Mouse (Mus musculus) Patski (cell line): ENCODE results near the gene Adgre5. TPM values are rescaled to one million over a fixed set of nuclear protein-coding genes. Genes with fewer than 3 reads are reported as not detected.
A peak's percentile ranks its signal among the peaks of the same experiment; 100 is the strongest.

ENCODE experiments used
- ATAC-seq: fragments of 100-300 bp; one replicate; pipeline ENCODE4 v1.8.0; 2021
- CTCF ChIA-PET: fragments of 350-600 bp; sonication (Branson Sonifier 250); formaldehyde crosslinking; loops from one replicate; lab custom pipeline; 2022; ENCODE audit warnings: inconsistent platforms; lab: Charles Lee
- POLR2A ChIA-PET: fragments of 350-600 bp; sonication (Branson Sonifier 250); formaldehyde crosslinking; loops from one replicate; lab custom pipeline; 2022; ENCODE audit warnings: antibody characterized with exemption, inconsistent platforms; lab: Charles Lee
- DNase-seq: peaks from one replicate; pipeline ENCODE4 v3.0.0-alpha.2; 2011; ENCODE audit warnings: low read depth, low spot score
- H3K27me3 ChIP-seq: fragments of 371-371 bp; one replicate; pipeline ENCODE4 v1.5.1; 2021
- CTCF ChIP-seq: fragments of 100-300 bp; IDR thresholded peaks from one replicate; pipeline ENCODE4 v1.5.1; 2021
- in situ Hi-C: fragments of 300-500 bp; cut with MboI; formaldehyde crosslinking; loops from 3 replicates; pipeline ENCODE4 v1.11.1; 2018; ENCODE audit warnings: low pct_unique_long_range_greater_than_20kb, mixed read lengths
- polyA plus RNA-seq: library from polyadenylated mRNA; unstranded; gene quantifications from one replicate; pipeline ENCODE4 v1.2.3, GENCODE M21; 2021

The Adgre5 gene
- polyA plus RNA-seq, 1 experiment from 2014 or later = 77.0 TPM

- no peak for TF ChIP-seq CTCF
- DNase-seq = no peak
- H3K27me3 ChIP-seq = no peaks in the 10 kb centered on the region
- POLR2A ChIA-PET = no interaction called here
- in situ Hi-C loops = no loop called here
- no peak for ATAC-seq
- CTCF ChIA-PET = no interaction called here
These were observed 16.0 kb upstream of the Adgre5 start for GRCm38 (mm10) chr8:83757084-83757607.

- in situ Hi-C loops = no loop called here
- CTCF ChIA-PET = interaction anchor here (1.4 kb wide), 1 partner anchor 13 kb away, joined by 3 read pairs; no protein-coding TSS in a partner anchor
These were observed 15.1 kb upstream of the Adgre5 start for GRCm38 (mm10) chr8:83756273-83756672.

DNA sequence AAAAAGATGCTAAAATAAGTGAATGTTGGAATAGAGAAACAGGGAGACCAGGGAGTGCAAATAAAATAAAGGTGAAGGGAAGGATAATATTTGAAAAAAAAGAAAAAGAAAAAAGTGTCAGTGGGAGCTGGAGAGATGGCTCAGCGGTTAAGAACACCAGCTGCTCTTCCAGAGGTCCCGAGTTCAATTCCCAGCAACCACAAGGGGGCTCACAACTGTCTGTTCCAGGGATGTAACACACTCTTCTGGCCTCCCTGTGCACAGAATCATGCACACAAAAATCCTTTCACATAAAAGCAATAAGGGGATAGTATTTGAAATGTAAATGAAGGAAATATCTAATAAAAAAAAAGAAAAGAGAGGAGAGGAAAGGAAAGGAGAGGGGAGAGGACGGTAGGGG lies 13.0 kb upstream of the Adgre5 start:
- ATAC-seq (no peak), DNase-seq (no peak)
- POLR2A ChIA-PET = interaction anchor here (0.6 kb wide), 1 partner anchor 123 kb away, joined by 4 read pairs; no protein-coding TSS in a partner anchor
- in situ Hi-C loops = no loop called here
- CTCF ChIA-PET = no interaction called here
- no peak for TF ChIP-seq CTCF
- H3K27me3 ChIP-seq = no peaks in the 10 kb centered on the region

More at GRCm38 (mm10) chr8:83756273-83756672, 15.1 kb upstream of the Adgre5 start:
- DNase-seq = no peak
- POLR2A ChIA-PET = no interaction called here
- TF ChIP-seq CTCF = peak; percentile 72
- no peak for ATAC-seq
- H3K27me3 ChIP-seq = no peaks in the 10 kb centered on the region

GRCm38 (mm10) chr8:83749265-83749664 lies 8.1 kb upstream of the Adgre5 start:
- H3K27me3 ChIP-seq = no peaks in the 10 kb centered on the region
- POLR2A ChIA-PET = no interaction called here
- in situ Hi-C loops = no loop called here
- ATAC-seq (no peak), DNase-seq (no peak)
- no peak for TF ChIP-seq CTCF
- CTCF ChIA-PET = no interaction called here

GRCm38 (mm10) chr8:83748708-83749107 lies 7.6 kb upstream of the Adgre5 start:
- CTCF ChIA-PET = no interaction called here
- DNase-seq = no peak
- in situ Hi-C loops = no loop called here

GRCm38 (mm10) chr8:83747661-83748346 lies 6.7 kb upstream of the Adgre5 start:
- CTCF ChIA-PET = no interaction called here
- DNase-seq (no peak), ATAC-seq (no peak)
- POLR2A ChIA-PET = no interaction called here
- in situ Hi-C loops = no loop called here
- no peak for TF ChIP-seq CTCF
- H3K27me3 ChIP-seq = no peaks in the 10 kb centered on the region

More at GRCm38 (mm10) chr8:83748708-83749107, 7.6 kb upstream of the Adgre5 start:
- H3K27me3 ChIP-seq = no peaks in the 10 kb centered on the region
- no peak for ATAC-seq
- TF ChIP-seq CTCF = no peak
- POLR2A ChIA-PET = no interaction called here

DNA sequence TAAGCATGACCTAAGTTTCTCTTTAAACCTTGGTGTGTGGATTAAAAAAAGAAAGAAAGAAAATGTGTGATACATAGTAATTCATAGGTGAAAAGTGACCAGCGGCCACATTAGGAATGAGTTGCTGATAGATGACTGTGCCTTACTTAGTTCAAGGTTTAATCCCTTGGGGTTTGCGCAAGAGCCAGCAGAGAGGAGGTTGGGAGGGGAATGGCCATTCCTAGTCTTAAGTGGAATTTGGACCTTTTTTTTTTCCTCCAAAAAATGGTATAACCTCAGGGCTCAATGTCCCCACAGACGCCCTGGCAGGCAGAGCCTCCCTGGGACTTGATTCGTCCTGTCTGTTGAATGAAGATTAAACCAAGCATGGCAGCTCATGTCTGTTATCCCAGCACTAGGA lies 2.9 kb upstream of the Adgre5 start:
- in situ Hi-C loops = no loop called here
- ATAC-seq (peak; percentile 38), DNase-seq (peak; percentile 65)
- H3K27me3 ChIP-seq = no peaks in the 10 kb centered on the region
- TF ChIP-seq CTCF = no peak
- ChIA-PET CTCF (no interaction called here), POLR2A (interaction anchor here (0.6 kb wide), 2 partner anchors 15 to 426 kb away, joined by 4 to 10 read pairs; no protein-coding TSS in a partner anchor)

- ChIA-PET POLR2A (no interaction called here), CTCF (no interaction called here)
- no peaks in the 10 kb centered on the region for H3K27me3 ChIP-seq
- TF ChIP-seq CTCF = no peak
- ATAC-seq = no peak
- in situ Hi-C loops = no loop called here
- no peak for DNase-seq
These were observed 1.8 kb upstream of the Adgre5 start for GRCm38 (mm10) chr8:83742968-83743367.

DNA sequence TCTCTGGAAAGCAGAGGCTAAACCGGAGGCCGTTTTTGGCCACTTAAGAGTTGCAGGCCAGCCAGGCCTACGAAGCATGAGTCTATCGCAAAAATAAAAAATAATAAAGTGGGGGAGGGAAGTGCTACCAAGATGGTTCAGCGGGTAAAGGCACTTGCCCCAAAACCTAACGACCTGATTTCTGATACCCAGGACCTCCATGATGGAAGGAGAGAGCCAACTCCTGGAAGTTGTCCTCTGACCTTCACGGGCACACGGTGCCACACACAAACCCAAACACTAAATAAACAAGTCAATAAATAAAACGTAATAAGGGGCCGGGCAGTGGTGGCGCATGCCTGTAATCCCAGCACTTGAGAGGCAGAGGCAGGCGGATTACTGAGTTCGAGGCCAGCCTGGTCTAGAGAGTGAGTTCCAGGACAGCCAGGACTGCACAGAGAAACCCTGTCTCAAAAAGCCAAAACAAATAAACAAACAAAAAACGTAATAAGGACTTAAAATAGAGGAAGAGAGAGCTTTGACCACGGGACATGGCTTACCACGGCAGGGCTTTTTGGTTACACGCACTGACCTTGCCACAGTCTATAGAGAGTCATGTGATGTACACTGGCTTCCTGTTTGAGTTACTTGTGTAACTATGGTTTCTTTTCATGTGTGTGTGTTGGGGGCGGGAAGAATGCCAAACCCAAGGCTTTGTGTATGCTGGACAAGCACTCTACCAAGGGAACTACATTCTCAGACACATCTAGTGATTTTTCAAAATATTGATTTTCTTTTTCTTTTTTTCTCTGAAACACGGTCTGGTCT lies 926 bp upstream of the Adgre5 start:
- H3K27me3 ChIP-seq = no peaks in the 10 kb centered on the region
- CTCF ChIA-PET = interaction anchor here (1.1 to 1.5 kb wide), 2 partner anchors 14 to 41 kb away, joined by 3 to 4 read pairs; no protein-coding TSS in a partner anchor
- no peak for DNase-seq
- ATAC-seq = no peak
- TF ChIP-seq CTCF = no peak
- in situ Hi-C loops = no loop called here
- POLR2A ChIA-PET = no interaction called here

DNA sequence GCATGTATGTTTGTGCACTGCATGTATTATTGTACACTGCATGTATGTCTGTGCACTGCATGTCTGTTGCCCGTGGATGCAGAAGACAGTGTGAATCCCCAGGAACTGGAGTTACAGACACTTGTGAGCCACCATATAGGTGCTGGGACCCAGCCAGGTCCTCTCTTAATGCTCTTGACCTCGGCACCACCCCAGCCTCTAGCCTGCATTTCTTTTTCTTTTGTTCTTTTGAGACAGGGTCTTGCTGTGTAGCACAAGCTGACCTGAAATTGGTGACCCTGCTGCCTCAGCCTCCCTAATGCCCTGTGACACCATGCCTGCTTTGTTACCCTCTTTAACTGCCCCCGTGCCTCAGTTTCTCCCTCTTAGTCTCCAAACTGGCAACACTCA lies 545 bp downstream of the Adgre5 start:
- DNase-seq = no peak
- CTCF ChIA-PET = interaction anchor here (1.1 to 1.5 kb wide), 2 partner anchors 13 to 42 kb away, joined by 3 to 4 read pairs; no protein-coding TSS in a partner anchor
- in situ Hi-C loops = no loop called here
- POLR2A ChIA-PET = interaction anchor here (0.8 to 1.0 kb wide), 2 partner anchors 46 to 79 kb away, joined by 3 to 4 read pairs; no protein-coding TSS in a partner anchor
- no peak for ATAC-seq
- no peaks in the 10 kb centered on the region for H3K27me3 ChIP-seq
- TF ChIP-seq CTCF = no peak
